Mouse (Mus musculus) ES-E14 (cell line): ENCODE measurements around the gene Dst. TPM values are rescaled to one million over a fixed set of nuclear protein-coding genes. Genes with fewer than 3 reads are reported as not detected.
A peak's percentile ranks its signal among the peaks of the same experiment; 100 is the strongest.

Experiments used
- DNase-seq: peaks from one replicate; pipeline ENCODE4 v3.0.0-alpha.2; 2013; ENCODE audit warnings: low read depth, low spot score
- H3K27ac ChIP-seq: 2 replicates; pipeline ENCODE4 v1.5.1; 2012; ENCODE audit warnings: low read depth, mild to moderate bottlenecking, low read length, moderate library complexity, mixed read lengths; ENCODE audit not compliant: poor library complexity, insufficient read depth, severe bottlenecking
- H3K36me3 ChIP-seq: 2 replicates; pipeline ENCODE4 v1.6.1; 2012; ENCODE audit warnings: mild to moderate bottlenecking, low read length, moderate library complexity, mixed read lengths; ENCODE audit not compliant: control insufficient read depth, poor library complexity, insufficient read depth, severe bottlenecking
- H3K4me1 ChIP-seq, 2 experiments: fragments of 150-350 bp in 1 of 2; sonication (generic) in 1 of 2; 2 replicates each; pipeline ENCODE4 v1.6.1; 2012; ENCODE audit warnings: low read length in 2 of 2, mild to moderate bottlenecking in 1 of 2, mixed read lengths in 1 of 2; ENCODE audit not compliant: control insufficient read depth in 2 of 2, insufficient read depth in 2 of 2, poor library complexity in 1 of 2
- H3K4me3 ChIP-seq, 2 experiments: fragments of 150-350 bp in 1 of 2; sonication (generic) in 1 of 2; 2 replicates each; pipeline ENCODE4 v1.5.1; 2012; ENCODE audit warnings: low read length in 2 of 2, low read depth in 1 of 2, mild to moderate bottlenecking in 1 of 2, mixed read lengths in 1 of 2; ENCODE audit not compliant: insufficient read depth in 1 of 2, poor library complexity in 1 of 2, severe bottlenecking in 1 of 2
- H3K9ac ChIP-seq: 2 replicates; pipeline ENCODE4 v1.6.1; 2012; ENCODE audit warnings: low read depth, mild to moderate bottlenecking, low read length, mixed read lengths; ENCODE audit not compliant: poor library complexity, insufficient read depth, severe bottlenecking
- H3K9me3 ChIP-seq: fragments of 150-350 bp; sonication (generic); 2 replicates; pipeline ENCODE4 v1.6.1; 2012; ENCODE audit warnings: low read depth, mild to moderate bottlenecking, low read length; ENCODE audit not compliant: control insufficient read depth, insufficient read depth
- CHD2 ChIP-seq: IDR thresholded peaks from 2 replicates; pipeline ENCODE4 v1.6.1; 2014; ENCODE audit warnings: mild to moderate bottlenecking, low read depth, low read length, inconsistent platforms
- HCFC1 ChIP-seq: IDR thresholded peaks from 2 replicates; pipeline ENCODE4 v1.6.1; 2012; ENCODE audit warnings: low read length, inconsistent platforms, borderline replicate concordance; ENCODE audit not compliant: insufficient read depth
- MAFK ChIP-seq: IDR thresholded peaks from 2 replicates; pipeline ENCODE4 v1.6.1; 2014; ENCODE audit warnings: mild to moderate bottlenecking, low read depth, low read length, inconsistent platforms; ENCODE audit not compliant: insufficient read depth
- ZC3H11A ChIP-seq: IDR thresholded peaks from 2 replicates; pipeline ENCODE4 v1.6.1; 2012; ENCODE audit warnings: low read depth, mild to moderate bottlenecking, inconsistent platforms, low read length, borderline replicate concordance
- ZNF384 ChIP-seq: IDR thresholded peaks from 2 replicates; pipeline ENCODE4 v1.6.1; 2012; ENCODE audit warnings: low read depth, low read length, inconsistent platforms
- in situ Hi-C, 2 experiments: fragments of 600-800 bp; cut with MboI; formaldehyde crosslinking; loops; one replicate each; pipeline ENCODE4 v1.15.1; 2025; ENCODE audit warnings: low sequenced_read_pairs in 2 of 2, inconsistent platforms in 1 of 2; ENCODE audit not compliant: unreplicated experiment in 2 of 2
- total RNA-seq: library from RNA; depleted of rRNA; stranded (reverse); fragments of 300-350 nt; gene quantifications from 2 replicates; pipeline ENCODE4 v1.2.3, GENCODE M21; 2012

Gene Dst
- total RNA-seq, 1 experiment: 186 TPM

DNA sequence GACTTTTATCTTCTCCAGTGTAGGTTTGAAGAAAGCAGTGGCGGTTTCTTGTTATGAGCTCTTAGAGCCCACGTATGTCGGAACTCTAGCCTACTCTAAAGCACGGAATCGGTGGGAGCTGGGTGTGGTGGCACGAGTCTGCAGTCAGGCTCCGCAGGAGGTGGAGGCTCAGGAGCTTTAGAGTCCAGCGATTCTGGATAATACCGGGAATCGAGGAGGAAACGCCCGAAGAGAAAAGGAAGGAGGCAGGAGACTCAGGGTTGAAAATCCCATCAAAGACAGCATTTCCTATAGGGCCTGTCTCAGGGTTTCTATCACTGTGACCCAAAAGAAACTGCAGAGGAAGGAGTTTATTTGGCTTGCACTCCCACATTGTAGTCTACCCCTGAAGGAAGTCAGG is 151.2 kb downstream of the Dst start:
- Histone ChIP-seq H3K4me1 (peaks cover 0 to 29% of the 10 kb centered on the region in 2 experiments; a peak in 2 of 4 replicates), H3K36me3 (no peaks in the 10 kb centered on the region), H3K4me3 (no peak overlapping the region), H3K27ac (peak overlapping the region; percentile 46; the same call in 1 of the 2 replicates), H3K9me3 (no peaks in the 10 kb centered on the region), H3K9ac (no peak overlapping the region)
- in situ Hi-C loops: no loop called here
- TF ChIP-seq HCFC1 (no peak), CHD2 (no peak), ZC3H11A (no peak), MAFK (no peak), ZNF384 (no peak)
- no peak for DNase-seq

DNA sequence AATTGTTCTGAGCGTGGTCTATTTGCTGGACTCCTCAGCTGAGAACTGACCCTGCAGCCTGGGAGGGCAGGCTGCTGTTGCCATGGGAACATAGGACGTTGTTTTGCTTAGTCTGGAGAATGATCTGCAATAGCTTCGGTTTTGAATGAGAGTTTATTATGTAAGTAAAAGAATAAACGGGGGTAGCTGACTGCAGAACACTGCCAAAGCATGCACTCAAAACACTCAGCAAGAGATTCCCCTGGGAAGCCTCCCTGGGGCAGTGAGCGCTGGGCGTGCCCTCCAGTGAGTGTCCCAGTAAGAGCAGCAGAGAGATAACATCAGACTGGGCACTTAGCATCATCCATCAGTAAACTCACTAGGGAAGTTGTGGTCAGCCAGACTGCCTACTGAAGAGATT is 152.4 kb downstream of the Dst start:
- TF ChIP-seq MAFK: no peak
- H3K36me3 ChIP-seq: no peaks in the 10 kb centered on the region
- H3K4me1 ChIP-seq: peaks cover 0 to 29% of the 10 kb centered on the region in 2 experiments; a peak in 2 of 4 replicates
- in situ Hi-C loops: no loop called here
- no peak for DNase-seq
- no peak overlapping the region for H3K9ac ChIP-seq
- H3K27ac ChIP-seq: no peak overlapping the region
- H3K4me3 ChIP-seq: no peak overlapping the region
- H3K9me3 ChIP-seq: no peaks in the 10 kb centered on the region

DNA sequence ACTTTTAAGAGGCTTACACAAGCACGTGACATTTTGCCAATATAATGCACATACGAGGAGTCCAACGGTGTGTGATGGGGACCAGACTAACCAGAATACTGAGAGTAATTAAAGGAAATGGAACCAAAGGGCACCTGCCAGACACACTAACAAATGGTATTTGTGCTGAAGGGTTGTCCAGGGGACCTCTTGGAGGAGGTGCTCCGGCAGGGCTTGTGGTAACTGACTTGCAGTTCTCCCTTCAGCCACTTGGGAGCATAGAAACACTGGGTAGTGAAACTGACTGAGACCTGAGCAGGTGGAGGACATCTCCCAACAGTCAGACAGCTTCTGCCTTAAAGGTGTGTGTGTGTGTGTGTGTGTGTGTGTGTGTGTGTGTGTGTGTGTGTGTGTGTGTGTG is 153.1 kb downstream of the Dst start:
- no peaks in the 10 kb centered on the region for H3K9me3 ChIP-seq
- in situ Hi-C loops: no loop called here

DNA sequence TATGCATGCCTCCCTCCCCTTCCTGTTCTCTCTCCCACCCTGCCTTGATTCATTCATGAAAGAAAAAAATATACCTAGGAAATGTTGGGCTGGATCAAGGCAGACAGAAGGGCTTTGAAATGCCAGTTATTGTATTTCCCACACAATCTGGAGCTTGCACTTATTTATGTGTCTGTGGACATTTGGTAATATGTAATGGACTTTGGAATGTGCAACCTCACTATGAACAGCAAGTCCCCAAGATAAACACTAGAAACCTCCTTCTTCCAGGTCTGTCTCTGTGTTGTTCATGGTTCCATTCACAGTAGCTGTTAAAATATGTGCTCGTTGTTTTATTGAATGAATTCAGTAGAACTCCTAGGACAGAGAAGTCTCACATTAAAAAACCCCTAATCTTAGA is 153.8 kb downstream of the Dst start:
- H3K27ac ChIP-seq: no peak overlapping the region
- H3K36me3 ChIP-seq: no peaks in the 10 kb centered on the region
- no peaks in the 10 kb centered on the region for H3K9me3 ChIP-seq
- H3K9ac ChIP-seq: no peak overlapping the region
- DNase-seq: no peak
- H3K4me3 ChIP-seq: no peak overlapping the region
- peaks cover 3 to 25% of the 10 kb centered on the region in 2 experiments; a peak in 3 of 4 replicates for H3K4me1 ChIP-seq
- in situ Hi-C loops: no loop called here
- TF ChIP-seq ZC3H11A (no peak), MAFK (no peak), HCFC1 (no peak), ZNF384 (no peak), CHD2 (no peak)

More for the DNA sequence above, 153.1 kb downstream of the Dst start:
- Histone ChIP-seq H3K4me1 (peaks cover 2 to 26% of the 10 kb centered on the region in 2 experiments; a peak in 3 of 4 replicates), H3K27ac (no peak overlapping the region), H3K4me3 (no peak overlapping the region), H3K36me3 (no peaks in the 10 kb centered on the region), H3K9ac (no peak overlapping the region)
- TF ChIP-seq ZC3H11A: peak; percentile 19; the same call in 1 of the 2 replicates
- TF ChIP-seq MAFK: no peak
- no peak for DNase-seq

DNA sequence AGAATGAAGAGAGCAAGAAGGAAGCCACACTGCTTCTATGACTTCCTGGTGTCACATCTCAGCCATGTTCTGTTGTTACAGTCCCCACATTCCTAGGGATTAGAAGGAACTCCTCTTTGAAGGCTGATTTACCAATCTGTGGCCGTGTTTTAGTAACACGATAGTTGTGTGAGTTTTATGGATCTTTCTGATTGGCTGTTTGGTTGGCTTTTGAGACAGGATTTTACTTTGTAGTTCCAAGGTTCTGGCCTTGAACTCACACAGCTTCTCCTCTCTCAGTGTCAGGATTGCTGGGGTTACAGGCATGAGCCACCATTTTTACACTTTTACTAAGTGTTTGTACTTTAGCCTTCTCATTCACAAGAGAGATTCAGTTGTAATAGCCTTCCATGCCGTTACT is 155.9 kb downstream of the Dst start:
- H3K27ac ChIP-seq: no peak overlapping the region
- H3K4me3 ChIP-seq: no peak overlapping the region
- no peak overlapping the region for H3K9ac ChIP-seq
- no peaks in the 10 kb centered on the region for H3K36me3 ChIP-seq
- no peaks in the 10 kb centered on the region for H3K9me3 ChIP-seq
- TF ChIP-seq ZNF384 (no peak), CHD2 (no peak), ZC3H11A (no peak), MAFK (no peak), HCFC1 (no peak)
- no peak for DNase-seq
- peaks cover 3 to 19% of the 10 kb centered on the region in 2 experiments; a peak in 3 of 4 replicates for H3K4me1 ChIP-seq
- in situ Hi-C loops: no loop called here
